Mouse (Mus musculus) lung, postnatal 4 days (tissue): ENCODE data around the gene Glra4.
"Not testable (repeated sequence)": the region's sequence is repeated elsewhere in the genome, so short reads cannot be mapped to it uniquely, and the experiment has no call there.

ENCODE experiments used
- DNase-seq, 2 experiments: peaks; one replicate each; pipeline ENCODE4 v3.0.0; 2021

Gene Glra4

DNA sequence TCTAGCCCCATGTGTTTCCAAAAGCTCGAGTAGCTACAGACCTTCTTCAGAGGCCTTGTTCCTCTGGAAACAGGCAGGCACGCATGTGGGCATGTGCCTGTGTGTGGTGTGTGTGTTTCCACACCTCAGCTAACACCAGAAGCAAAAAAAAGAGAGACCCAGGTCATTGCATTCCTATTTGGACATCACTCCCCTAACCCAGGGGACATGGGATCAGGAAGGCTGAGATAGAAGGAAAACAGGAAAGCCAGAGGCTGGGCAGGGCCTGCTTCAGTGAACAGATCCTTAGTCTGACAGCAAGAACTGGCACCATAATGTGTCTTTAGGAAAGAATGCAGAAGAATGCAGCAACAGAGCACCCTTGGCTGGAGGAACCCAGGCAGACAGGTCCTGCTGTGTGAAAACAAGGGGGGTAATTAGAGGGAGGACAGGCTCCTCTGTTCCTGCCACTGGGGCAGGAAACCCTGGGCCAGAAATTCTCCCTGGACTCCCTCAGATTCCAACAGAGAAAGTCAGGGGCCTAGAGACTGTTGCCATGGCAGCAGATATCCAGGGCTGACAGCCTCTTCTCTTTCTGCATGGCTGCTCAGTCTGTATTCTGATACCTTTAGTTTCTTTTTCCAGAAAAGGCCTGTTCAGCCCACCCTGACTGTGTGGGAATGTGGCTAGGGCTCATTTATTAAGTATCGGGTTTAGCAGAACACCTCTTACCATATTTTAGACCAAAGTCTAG, 65.0 kb downstream of the Glra4 start:
- DNase-seq, result not testable (repeated sequence)

DNA sequence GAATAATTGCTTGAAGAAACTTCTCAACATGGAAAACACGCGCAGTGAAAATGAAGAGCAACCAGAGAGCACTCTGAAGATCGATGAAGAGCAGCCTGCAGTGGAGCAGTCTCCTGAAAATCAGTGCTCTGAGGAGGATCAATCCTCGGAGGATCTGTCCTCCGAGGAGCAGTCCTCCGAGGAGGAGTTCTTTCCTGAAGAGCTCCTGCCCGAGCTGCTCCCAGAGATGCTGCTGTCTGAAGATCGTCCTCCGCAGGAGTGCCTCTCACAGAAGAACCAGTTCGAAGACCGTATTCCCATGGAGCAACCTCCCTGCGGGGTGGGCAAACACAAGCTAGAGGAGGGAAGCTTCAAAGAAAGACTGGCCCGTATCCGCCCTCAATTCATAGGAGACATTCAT, 71.2 kb downstream of the Glra4 start:
- no peak for DNase-seq

DNA sequence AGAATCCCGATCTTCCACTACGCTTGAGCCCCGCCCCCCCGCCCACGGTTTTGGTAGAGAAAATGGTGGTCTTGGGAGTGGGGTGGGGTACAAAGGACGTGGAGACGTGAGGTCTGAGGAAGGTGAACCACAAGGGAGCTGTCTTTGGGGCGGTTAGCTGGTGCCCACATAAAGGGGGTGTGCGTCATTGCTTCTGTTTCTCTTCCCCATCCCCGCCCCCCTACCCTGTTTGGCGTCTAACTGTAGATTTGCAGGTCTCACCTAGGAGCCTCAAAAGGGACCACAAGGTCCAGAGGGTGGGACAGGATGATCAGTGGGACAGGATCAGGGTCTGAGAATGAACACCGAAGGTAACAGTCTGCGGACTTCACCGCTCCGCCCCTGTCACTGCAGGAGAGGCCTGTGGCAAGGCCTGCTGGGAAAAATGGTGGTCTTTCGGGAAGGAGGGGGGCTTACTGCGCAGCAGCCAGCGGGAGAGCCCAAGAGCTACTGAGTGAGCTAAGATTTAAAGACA, 71.7 kb downstream of the Glra4 start:
- DNase-seq, result peak; percentile 50 to 63
